Mouse (Mus musculus) v-Abl transformed pro-B cells (cell line): ENCODE results near the gene C2cd4b.
"Not testable (repeated sequence)": the region's sequence is repeated elsewhere in the genome, so short reads cannot be mapped to it uniquely, and the experiment has no call there.

Experiments used
- in situ Hi-C, 2 experiments: fragments of 400-800 bp; cut with MboI; formaldehyde crosslinking; loops; one replicate each; pipeline ENCODE4 v1.15.1; 2025; ENCODE audit not compliant: unreplicated experiment in 2 of 2

The C2cd4b gene

GRCm38 (mm10) chr9:67759163-67759955, at the start of gene C2cd4b:
C2cd4b (plus strand) TSS chr9:67759437.
- in situ Hi-C loops = no loop called here

- in situ Hi-C loops = loop anchor here in 1 of 2 experiments (10.0 kb wide), 1 partner anchor 264 kb away; no protein-coding TSS in a partner anchor
Measured at GRCm38 (mm10) chr9:67711051-67711877, 48.0 kb upstream of the C2cd4b start.

- in situ Hi-C loops = loop anchor here in 1 of 2 experiments (10.0 kb wide), 1 partner anchor 263 kb away; no protein-coding TSS in a partner anchor
Measured at GRCm38 (mm10) chr9:67712146-67712545, 47.1 kb upstream of the C2cd4b start.

GRCm38 (mm10) chr9:67717081-67717480, 42.2 kb upstream of the C2cd4b start:
- in situ Hi-C loops = loop anchor here in 1 of 2 experiments (10.0 kb wide), 1 partner anchor 258 kb away; no protein-coding TSS in a partner anchor

GRCm38 (mm10) chr9:67718596-67718995, 40.6 kb upstream of the C2cd4b start:
- in situ Hi-C loops = loop anchor here in 1 of 2 experiments (10.0 kb wide), 1 partner anchor 256 kb away; no protein-coding TSS in a partner anchor

GRCm38 (mm10) chr9:67720150-67720549, 39.1 kb upstream of the C2cd4b start:
- in situ Hi-C loops = no loop called here

- in situ Hi-C loops = no loop called here
Measured at GRCm38 (mm10) chr9:67722378-67722777, 36.9 kb upstream of the C2cd4b start.

GRCm38 (mm10) chr9:67725196-67725595, 34.0 kb upstream of the C2cd4b start:
- in situ Hi-C loops = no loop called here

GRCm38 (mm10) chr9:67733716-67734115, 25.5 kb upstream of the C2cd4b start:
- in situ Hi-C loops = no loop called here

GRCm38 (mm10) chr9:67735426-67735825, 23.8 kb upstream of the C2cd4b start:
- in situ Hi-C loops = no loop called here

GRCm38 (mm10) chr9:67741256-67741655, 18.0 kb upstream of the C2cd4b start:
- in situ Hi-C loops = no loop called here

GRCm38 (mm10) chr9:67753411-67754182, 5.6 kb upstream of the C2cd4b start:
- in situ Hi-C loops = no loop called here

- in situ Hi-C loops = no loop called here
Measured at GRCm38 (mm10) chr9:67754713-67755112, 4.5 kb upstream of the C2cd4b start.

GRCm38 (mm10) chr9:67758686-67759085, 551 bp upstream of the C2cd4b start:
- in situ Hi-C loops = no loop called here

- in situ Hi-C loops = not testable (repeated sequence)
Measured at GRCm38 (mm10) chr9:67759956-67760764, 923 bp downstream of the C2cd4b start.

GRCm38 (mm10) chr9:67760991-67761390, 1.8 kb downstream of the C2cd4b start:
- in situ Hi-C loops = no loop called here

GRCm38 (mm10) chr9:67763326-67763725, 4.1 kb downstream of the C2cd4b start:
- in situ Hi-C loops = no loop called here

- in situ Hi-C loops = no loop called here
Measured at GRCm38 (mm10) chr9:67766405-67766804, 7.2 kb downstream of the C2cd4b start.

GRCm38 (mm10) chr9:67766948-67767347, 7.7 kb downstream of the C2cd4b start:
- in situ Hi-C loops = no loop called here

GRCm38 (mm10) chr9:67768843-67769242, 9.6 kb downstream of the C2cd4b start:
- in situ Hi-C loops = no loop called here
